Mouse (Mus musculus) lung, embryonic 14.5 days (tissue): ENCODE data around the gene Ptprc. TPM values are rescaled to one million over a fixed set of nuclear protein-coding genes. Genes with fewer than 3 reads are reported as not detected.
A peak's percentile ranks its signal among the peaks of the same experiment; 100 is the strongest.

Experiments
- ATAC-seq: fragments of 200-750 bp; cut with Nextera tagmentation; 2 replicates; pipeline ENCODE4 v1.8.0; 2017; ENCODE audit warnings: mild to moderate bottlenecking, moderate TSS enrichment, moderate library complexity; ENCODE audit not compliant: insufficient read depth
- DNase-seq: peaks from one replicate; pipeline ENCODE4 v3.0.0-alpha.2; 2015
- H3K27ac ChIP-seq: fragments of 300-500 bp; sonication (generic); 2 replicates; pipeline ENCODE4 v1.5.1; 2014; ENCODE audit warnings: low read depth, mild to moderate bottlenecking, moderate library complexity
- H3K27me3 ChIP-seq: fragments of 300-500 bp; sonication (generic); 2 replicates; pipeline ENCODE4 v1.6.1; 2014; ENCODE audit warnings: low read length, control low read depth; ENCODE audit not compliant: insufficient read depth
- H3K36me3 ChIP-seq: fragments of 300-500 bp; sonication (generic); 2 replicates; pipeline ENCODE4 v1.6.1; 2014; ENCODE audit warnings: control low read depth; ENCODE audit not compliant: insufficient read depth
- H3K4me1 ChIP-seq: fragments of 300-500 bp; sonication (generic); 2 replicates; pipeline ENCODE4 v1.6.1; 2014; ENCODE audit warnings: antibody characterized with exemption, control low read depth; ENCODE audit not compliant: insufficient read depth
- H3K4me2 ChIP-seq: fragments of 300-500 bp; sonication (generic); 2 replicates; pipeline ENCODE4 v1.6.1; 2014; ENCODE audit warnings: mild to moderate bottlenecking
- H3K4me3 ChIP-seq: fragments of 300-500 bp; sonication (generic); 2 replicates; pipeline ENCODE4 v1.5.1; 2014; ENCODE audit warnings: low read depth, low read length
- H3K9ac ChIP-seq: fragments of 300-500 bp; sonication (generic); 2 replicates; pipeline ENCODE4 v1.6.1; 2014
- H3K9me3 ChIP-seq: fragments of 300-500 bp; sonication (generic); 2 replicates; pipeline ENCODE4 v1.6.1; 2016; ENCODE audit warnings: low read depth, low read length, control low read depth
- CTCF ChIP-seq: IDR thresholded peaks from 2 replicates; pipeline ENCODE4 v1.5.1; 2016; ENCODE audit warnings: antibody characterized with exemption, low read depth
- WGBS: fragments of 180-500 bp; shearing (Covaris S2); extraction: QIAGEN DNeasy Blood & Tissue Kit; methylation state at CpG from one replicate; pipeline ENCODE4 v1.1.7; 2014; 5-methylcytosine and 5-hydroxymethylcytosine counted together
- polyA plus RNA-seq: library from polyadenylated mRNA; unstranded; fragments of >200 nt; fragmentation: Nextera tagmentation; extraction: Ambion mirVana; gene quantifications from 2 replicates; pipeline ENCODE4 v1.2.1, GENCODE M21; 2014

The Ptprc gene
- polyA plus RNA-seq, 1 experiment from 2014 or later, result 2.9 TPM

DNA sequence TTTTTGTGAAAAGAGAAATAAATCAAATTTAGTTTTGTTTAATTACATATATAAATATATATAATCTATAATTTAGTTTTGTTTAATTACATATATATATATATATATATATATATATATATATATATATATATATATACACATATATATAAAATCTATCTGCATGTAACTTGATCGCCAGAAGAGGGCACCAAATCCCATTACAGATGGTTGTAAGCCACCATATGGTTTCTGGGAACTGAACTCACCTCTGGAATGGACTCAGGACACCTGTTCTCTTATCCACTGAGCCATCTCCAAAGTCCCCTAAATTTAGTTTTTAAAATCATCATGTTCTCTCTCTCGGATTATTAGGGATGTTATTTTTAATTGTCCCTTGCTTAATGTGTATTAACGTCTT is 51.6 kb downstream of the Ptprc start:
- H3K4me1 ChIP-seq, result no peaks in the 10 kb centered on the region
- H3K9ac ChIP-seq, result no peak overlapping the region
- H3K27ac ChIP-seq, result no peak overlapping the region
- ATAC-seq (no peak), DNase-seq (peak; percentile 56)
- no peaks in the 10 kb centered on the region for H3K9me3 ChIP-seq
- H3K27me3 ChIP-seq, result no peaks in the 10 kb centered on the region
- H3K4me3 ChIP-seq, result no peak overlapping the region
- no peak overlapping the region for H3K4me2 ChIP-seq
- 41% methylated on average over 3 of the region's 3 CpGs for WGBS
- TF ChIP-seq CTCF, result peak; percentile 29
- no peaks in the 10 kb centered on the region for H3K36me3 ChIP-seq

DNA sequence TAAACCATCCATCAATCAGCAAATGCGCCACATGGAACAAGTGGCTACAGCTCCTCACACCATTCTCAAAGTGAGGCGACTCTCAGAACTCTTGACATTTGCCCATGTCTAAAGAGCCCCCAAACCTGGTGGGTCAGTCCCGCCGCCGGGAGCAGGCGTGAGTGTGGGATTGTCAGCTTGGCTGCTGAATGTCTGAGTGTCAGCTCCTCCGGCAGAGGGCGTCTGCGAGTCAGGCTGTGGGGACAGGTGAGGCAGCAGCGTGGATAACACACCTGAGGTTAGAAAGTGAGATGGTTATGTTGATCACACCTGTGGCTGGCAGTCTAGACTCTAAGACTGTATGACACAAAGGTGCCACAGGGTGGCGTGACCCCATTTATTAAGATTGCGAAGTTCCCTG is 55.6 kb downstream of the Ptprc start:
- DNase-seq (no peak), ATAC-seq (no peak)
- Histone ChIP-seq H3K9ac (no peak overlapping the region), H3K4me2 (no peak overlapping the region), H3K4me3 (no peak overlapping the region), H3K9me3 (no peaks in the 10 kb centered on the region), H3K4me1 (no peaks in the 10 kb centered on the region), H3K27ac (no peak overlapping the region), H3K36me3 (no peaks in the 10 kb centered on the region), H3K27me3 (no peaks in the 10 kb centered on the region)
- peak; percentile 25; the same call in 1 of the 2 replicates for TF ChIP-seq CTCF
- 49% methylated on average over 12 of the region's 12 CpGs for WGBS

DNA sequence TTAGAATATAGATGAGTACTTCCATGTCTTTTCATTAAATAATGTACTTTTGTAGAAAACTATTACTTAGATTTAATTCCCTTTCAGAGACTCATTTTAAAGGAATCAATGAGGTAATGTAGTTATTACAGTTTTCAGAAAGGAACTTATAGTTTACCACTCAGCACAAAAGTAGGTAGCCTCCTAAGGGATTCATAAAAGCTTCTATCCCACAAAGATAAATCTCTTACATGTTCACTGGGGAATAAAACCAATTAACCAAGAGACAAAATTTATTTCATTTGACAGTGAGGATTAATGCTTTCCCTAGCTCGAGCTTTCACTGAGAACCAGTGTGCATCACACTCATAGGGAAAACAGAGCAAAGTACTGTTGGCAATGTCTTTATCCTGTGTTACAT is 82.3 kb downstream of the Ptprc start:
- H3K27me3 ChIP-seq, result no peaks in the 10 kb centered on the region
- no peaks in the 10 kb centered on the region for H3K36me3 ChIP-seq
- no peak overlapping the region for H3K4me2 ChIP-seq
- H3K9ac ChIP-seq, result no peak overlapping the region
- no peaks in the 10 kb centered on the region for H3K4me1 ChIP-seq
- 48% methylated on average over 1 of the region's 1 CpGs for WGBS
- ATAC-seq (no peak), DNase-seq (no peak)
- H3K9me3 ChIP-seq, result no peaks in the 10 kb centered on the region
- no peak for TF ChIP-seq CTCF
- no peak overlapping the region for H3K4me3 ChIP-seq
- H3K27ac ChIP-seq, result no peak overlapping the region

DNA sequence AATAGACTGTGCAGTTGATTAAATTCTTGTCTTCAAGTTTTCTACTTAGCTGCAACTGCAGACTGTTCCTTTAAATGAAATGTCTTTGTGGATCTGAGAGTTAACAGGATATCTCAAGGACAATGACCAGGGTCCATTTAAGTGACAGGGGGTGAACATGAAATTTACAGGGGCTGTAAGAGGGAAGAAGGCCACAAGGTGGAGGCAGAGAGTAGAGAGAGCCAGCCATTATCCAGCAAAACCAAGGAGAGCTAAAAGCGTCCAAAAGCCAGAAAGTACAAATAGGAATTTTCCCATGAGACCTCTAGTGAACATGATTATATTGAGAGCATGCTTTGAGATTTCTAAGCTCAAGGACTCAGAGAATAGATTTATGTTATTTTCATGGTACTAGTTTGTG is 89.7 kb downstream of the Ptprc start:
- Histone ChIP-seq H3K4me3 (no peak overlapping the region), H3K4me2 (no peak overlapping the region), H3K9me3 (no peaks in the 10 kb centered on the region), H3K4me1 (no peaks in the 10 kb centered on the region), H3K27me3 (no peaks in the 10 kb centered on the region), H3K27ac (no peak overlapping the region), H3K9ac (no peak overlapping the region), H3K36me3 (no peaks in the 10 kb centered on the region)
- DNase-seq (peak; percentile 78), ATAC-seq (peak; percentile 54; the same call in 1 of the 2 replicates)
- TF ChIP-seq CTCF, result peak; percentile 73
- WGBS, result 4% methylated on average over 1 of the region's 1 CpGs

DNA sequence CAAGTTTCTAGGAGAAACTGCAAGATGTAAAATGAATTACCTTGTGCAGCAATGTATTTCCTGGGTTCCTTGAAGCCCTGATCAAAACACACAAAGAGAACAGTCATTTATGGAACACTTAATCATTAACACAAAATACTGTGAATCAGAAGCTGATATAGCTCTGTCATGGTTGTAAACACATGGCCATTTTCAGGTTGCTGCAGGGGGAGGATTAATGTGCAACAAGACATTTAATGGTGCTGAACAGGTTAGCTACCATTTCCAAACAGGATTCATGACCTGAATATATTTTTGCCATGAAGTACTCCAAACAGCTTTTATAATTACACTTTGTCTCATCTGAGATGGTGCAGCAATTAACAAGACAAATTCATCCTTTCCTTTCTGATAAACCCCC is 91.8 kb downstream of the Ptprc start:
- H3K4me1 ChIP-seq, result no peaks in the 10 kb centered on the region
- H3K4me3 ChIP-seq, result no peak overlapping the region
- no peak overlapping the region for H3K9ac ChIP-seq
- DNase-seq (no peak), ATAC-seq (no peak)
- no peak overlapping the region for H3K27ac ChIP-seq
- no peaks in the 10 kb centered on the region for H3K9me3 ChIP-seq
- TF ChIP-seq CTCF, result no peak
- no peak overlapping the region for H3K4me2 ChIP-seq
- H3K36me3 ChIP-seq, result no peaks in the 10 kb centered on the region
- no peaks in the 10 kb centered on the region for H3K27me3 ChIP-seq

DNA sequence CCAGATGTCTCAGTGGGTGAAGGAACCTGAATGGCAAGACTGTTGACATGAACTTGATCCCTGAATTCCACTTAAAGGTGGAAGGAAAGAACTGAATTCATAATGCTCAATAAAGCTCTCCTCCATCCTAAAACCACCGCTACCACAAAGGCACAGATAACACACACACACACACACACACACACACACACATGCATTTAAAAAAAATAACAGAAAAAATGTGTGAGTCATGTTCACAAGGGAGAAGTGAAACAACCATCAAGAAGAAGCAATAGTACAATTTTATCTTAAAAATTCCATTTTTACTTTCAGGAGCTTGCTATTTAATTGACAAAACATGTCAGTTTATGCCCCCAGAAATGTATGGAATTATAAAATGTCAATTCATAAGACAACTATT is 95.2 kb downstream of the Ptprc start:
- Histone ChIP-seq H3K4me1 (no peaks in the 10 kb centered on the region), H3K4me2 (no peak overlapping the region), H3K36me3 (no peaks in the 10 kb centered on the region), H3K9ac (no peak overlapping the region), H3K27me3 (no peaks in the 10 kb centered on the region), H3K9me3 (no peaks in the 10 kb centered on the region), H3K4me3 (no peak overlapping the region), H3K27ac (no peak overlapping the region)
- TF ChIP-seq CTCF, result no peak
- WGBS, result 89% methylated on average over 1 of the region's 1 CpGs
- DNase-seq (no peak), ATAC-seq (no peak)

DNA sequence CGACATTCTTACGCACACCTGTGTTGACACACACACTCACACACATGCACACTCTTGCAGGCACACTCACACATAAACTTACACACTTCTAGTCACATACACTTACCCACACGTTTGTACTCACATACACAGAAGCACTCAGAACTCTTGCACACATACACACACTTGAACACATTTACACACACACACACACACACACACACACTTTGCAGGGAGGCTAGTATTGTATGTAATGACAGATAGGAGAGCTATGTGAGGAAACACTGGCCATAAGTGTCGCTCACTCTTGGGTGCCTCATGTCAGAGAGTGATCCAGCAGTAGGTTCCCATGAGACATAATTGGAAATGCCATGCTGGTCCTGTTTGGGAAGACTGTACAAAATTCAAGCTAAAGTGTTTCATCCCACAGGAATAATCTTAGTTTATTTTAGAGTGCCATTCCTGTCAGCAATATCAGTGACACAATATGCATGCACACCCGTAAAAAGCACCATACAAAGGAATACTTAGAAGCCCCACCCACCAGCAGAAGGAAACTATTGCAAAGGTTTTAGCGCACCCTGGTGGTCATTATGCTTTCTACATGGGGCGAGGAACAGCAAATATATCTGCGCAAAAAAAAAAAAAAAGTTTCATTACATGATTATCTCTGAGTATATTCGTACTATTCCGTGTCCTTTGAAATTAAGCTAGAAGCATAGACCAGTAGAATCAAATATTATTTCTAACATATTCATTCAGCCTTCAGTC is 131.1 kb downstream of the Ptprc start:
- Histone ChIP-seq H3K27ac (no peak overlapping the region), H3K9me3 (no peaks in the 10 kb centered on the region), H3K36me3 (no peaks in the 10 kb centered on the region), H3K4me1 (no peaks in the 10 kb centered on the region; the same call in 1 of the 2 replicates), H3K4me2 (no peak overlapping the region), H3K27me3 (no peaks in the 10 kb centered on the region), H3K4me3 (no peak overlapping the region), H3K9ac (no peak overlapping the region)
- ATAC-seq (peak; percentile 78), DNase-seq (peak; percentile 98)
- 29% methylated on average over 10 of the region's 10 CpGs for WGBS
- TF ChIP-seq CTCF, result peak; percentile 82
